Mouse (Mus musculus) 3134 (cell line): ENCODE measurements around the gene Lman1l.
A peak's percentile ranks its signal among the peaks of the same experiment; 100 is the strongest.

ENCODE experiments used
- DNase-seq: peaks from one replicate; pipeline ENCODE4 v3.0.0-alpha.2; 2011; ENCODE audit warnings: low spot score; ENCODE audit not compliant: insufficient read length; ENCODE audit errors: extremely low read depth

Gene Lman1l

GRCm38 (mm10) chr9:57625674-57626500 lies 5.3 kb upstream of the Lman1l start:
- DNase-seq: peak; percentile 88

- no peak for DNase-seq
Measured at GRCm38 (mm10) chr9:57624295-57624694, 3.7 kb upstream of the Lman1l start.

GRCm38 (mm10) chr9:57618854-57619253 lies 1.7 kb downstream of the Lman1l start:
- peak; percentile 79 for DNase-seq

- DNase-seq: peak; percentile 81
Measured at GRCm38 (mm10) chr9:57617556-57618169, 2.9 kb downstream of the Lman1l start.

- DNase-seq: no peak
Measured at GRCm38 (mm10) chr9:57614786-57615185, 5.8 kb downstream of the Lman1l start.

GRCm38 (mm10) chr9:57613975-57614374 lies 6.6 kb downstream of the Lman1l start:
- peak; percentile 56 for DNase-seq

GRCm38 (mm10) chr9:57612587-57612986 lies 8.0 kb downstream of the Lman1l start:
- peak; percentile 63 for DNase-seq

- peak; percentile 67 for DNase-seq
Measured at GRCm38 (mm10) chr9:57610359-57610826, 10.2 kb downstream of the Lman1l start.

- DNase-seq: no peak
Measured at GRCm38 (mm10) chr9:57609803-57610202, 10.8 kb downstream of the Lman1l start.

- no peak for DNase-seq
Measured at GRCm38 (mm10) chr9:57606139-57606851, 14.3 kb downstream of the Lman1l start, which contains the start of gene Cplx3. TSS of gene Cplx3 (minus strand) at chr9:57606281.

- DNase-seq: no peak
Measured at GRCm38 (mm10) chr9:57605503-57605902, 15.1 kb downstream of the Lman1l start.

- DNase-seq: no peak
Measured at GRCm38 (mm10) chr9:57604875-57605274, 15.7 kb downstream of the Lman1l start.

- peak; percentile 61 for DNase-seq
Measured at GRCm38 (mm10) chr9:57602098-57602497, 18.5 kb downstream of the Lman1l start.

GRCm38 (mm10) chr9:57601353-57601706 lies 19.2 kb downstream of the Lman1l start:
- peak; percentile 86 for DNase-seq

GRCm38 (mm10) chr9:57600620-57601352 lies 19.8 kb downstream of the Lman1l start:
- DNase-seq: peak; percentile 49

- DNase-seq: no peak
Measured at GRCm38 (mm10) chr9:57598851-57599563, 21.6 kb downstream of the Lman1l start.

GRCm38 (mm10) chr9:57597929-57598382 lies 22.6 kb downstream of the Lman1l start:
- no peak for DNase-seq

GRCm38 (mm10) chr9:57597265-57597664 lies 23.3 kb downstream of the Lman1l start:
- DNase-seq: no peak

- no peak for DNase-seq
Measured at GRCm38 (mm10) chr9:57594174-57594509, 26.4 kb downstream of the Lman1l start.
